Mouse (Mus musculus): ENCODE data around the gene Chst15.

The Chst15 gene

DNA sequence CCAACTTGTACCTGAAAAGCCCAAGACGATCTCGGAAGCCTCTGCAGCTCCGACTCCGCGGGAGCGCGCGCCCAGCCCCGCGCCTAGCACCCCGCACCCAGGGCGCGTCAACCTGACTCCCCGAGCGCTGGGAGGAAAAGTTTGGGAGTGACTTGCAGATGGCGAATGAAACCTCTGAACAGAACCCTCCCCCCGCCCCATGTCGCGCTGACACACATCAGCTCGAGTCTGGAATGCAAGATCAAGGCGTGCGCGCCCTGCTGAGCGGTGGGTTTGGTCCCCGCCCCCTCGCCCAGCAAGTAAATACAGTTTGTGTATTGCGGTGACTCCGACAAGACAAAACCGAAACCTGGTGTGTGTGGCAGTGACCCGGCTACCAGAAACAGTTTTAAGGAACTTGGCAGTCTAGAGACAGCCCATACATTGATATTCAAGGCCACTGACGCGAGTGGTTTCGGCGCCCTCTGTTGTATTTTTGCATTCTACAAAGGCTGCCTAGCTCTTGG is at the start of gene Chst15:
Chst15 (minus strand) TSS at position 193 of the 506 bp plus-strand sequence.
- DNase-seq (ENCODE audit: extremely low spot score), result no peak

DNA sequence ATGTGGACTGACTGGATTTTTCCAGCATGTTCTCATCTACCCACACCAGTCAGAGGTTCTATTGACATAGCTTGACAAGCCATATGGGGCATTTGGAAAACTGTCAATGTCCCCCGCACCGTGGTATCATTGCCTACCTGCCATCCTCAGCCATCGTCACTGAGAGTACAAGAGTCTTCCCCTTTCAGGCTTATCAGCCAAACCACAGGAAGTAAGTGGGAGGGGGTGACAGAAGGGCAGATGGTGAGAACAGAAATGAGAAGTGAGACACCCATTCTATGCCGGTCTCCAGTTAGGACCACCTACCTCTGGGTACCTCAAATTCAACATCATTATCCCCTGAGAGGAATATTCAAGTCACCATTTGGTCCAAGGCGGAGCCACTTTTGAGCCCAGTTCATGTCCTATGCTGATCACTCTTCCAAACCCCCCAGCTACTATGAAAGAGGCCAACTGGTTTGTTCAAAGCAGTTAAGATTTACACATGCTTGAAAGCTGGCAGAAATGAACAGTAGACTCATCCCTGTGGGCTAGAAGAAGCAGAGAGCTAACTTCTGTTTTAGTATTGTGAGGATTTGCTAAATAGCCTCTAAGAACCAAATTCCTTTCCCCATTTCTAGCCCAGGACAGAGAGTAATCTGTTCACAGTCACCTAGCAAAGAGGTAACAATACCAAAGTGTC is 48.8 kb upstream of the Chst15 start:
- no peak for DNase-seq (ENCODE audit: extremely low spot score)

DNA sequence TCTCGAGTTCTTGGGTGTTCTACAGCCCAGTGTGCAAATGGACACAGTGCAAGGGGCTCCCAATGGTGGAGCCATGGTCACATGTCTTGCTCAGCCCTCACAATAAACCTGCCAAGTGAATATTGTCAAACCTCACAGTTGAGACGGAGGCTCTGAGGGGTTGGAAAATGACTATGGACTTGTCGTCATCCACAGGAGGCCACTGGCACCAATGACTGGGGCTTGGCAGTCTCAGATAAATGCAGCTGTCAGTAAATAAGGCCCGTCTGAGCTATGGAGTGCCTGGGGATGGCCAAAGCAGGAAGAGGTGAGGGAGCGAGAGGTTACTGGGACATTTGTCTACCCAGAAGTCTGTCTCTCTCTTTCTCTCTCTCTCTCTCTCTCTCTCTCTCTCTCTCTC is 48.1 kb upstream of the Chst15 start:
- DNase-seq (ENCODE audit: extremely low spot score), result no peak

DNA sequence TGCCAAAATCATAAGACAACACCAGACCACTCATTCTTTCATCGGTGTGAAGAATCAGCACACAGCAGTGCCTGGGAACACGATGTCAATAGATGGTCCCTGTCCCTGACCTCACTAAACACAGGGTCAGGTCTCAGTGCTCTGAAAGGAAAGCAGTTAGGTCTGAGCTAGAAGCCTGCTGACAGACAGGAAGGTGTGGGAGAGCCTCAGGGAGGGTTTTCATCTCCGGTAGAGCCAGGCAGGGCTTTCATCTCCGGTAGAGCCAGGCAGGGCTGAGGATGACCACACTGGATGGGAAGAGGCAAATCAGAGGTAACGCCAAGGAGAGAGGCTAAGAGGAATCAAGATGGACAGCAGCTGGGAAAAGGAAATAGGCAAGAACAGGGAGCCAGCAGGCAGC is 47.5 kb upstream of the Chst15 start:
- DNase-seq (ENCODE audit: extremely low spot score), result no peak

DNA sequence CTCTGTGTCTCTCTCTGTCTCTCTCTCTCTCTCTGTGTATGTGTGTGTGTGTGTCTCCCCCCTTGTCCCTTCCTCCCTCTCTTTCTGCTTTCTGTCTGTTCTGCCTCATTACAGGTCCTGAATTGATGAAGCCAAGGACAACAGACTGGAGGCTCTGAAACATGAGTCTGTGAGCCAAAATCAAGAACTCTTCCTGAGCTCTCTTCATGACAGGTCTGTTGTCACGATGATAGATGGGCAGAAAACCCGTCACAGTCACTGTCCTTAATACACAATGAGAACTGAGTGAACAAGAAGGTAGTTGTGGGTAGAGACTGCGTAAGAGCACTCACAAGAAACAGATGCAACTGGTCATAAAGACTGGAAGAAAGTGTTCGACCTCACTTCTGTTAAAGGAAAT is 43.3 kb upstream of the Chst15 start:
- DNase-seq (ENCODE audit: extremely low spot score), result no peak

DNA sequence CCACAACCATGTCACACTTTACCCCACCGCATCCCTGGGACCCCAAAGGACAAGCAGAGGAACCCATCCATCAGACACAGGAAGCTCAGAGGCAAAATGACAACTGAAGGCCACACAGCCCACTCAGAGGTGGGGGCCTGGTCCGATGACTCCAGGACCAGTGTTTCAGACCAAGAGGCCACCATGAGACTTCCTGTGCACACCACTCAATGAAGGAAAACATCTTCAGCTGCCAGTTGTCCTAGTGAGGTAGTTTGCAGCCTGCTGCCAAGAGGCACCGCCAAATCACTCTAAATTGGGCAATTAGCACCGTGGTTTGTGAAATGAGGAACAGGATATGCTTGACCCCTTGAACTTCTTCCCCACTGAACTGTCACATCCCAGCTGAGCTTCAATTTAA is 41.7 kb upstream of the Chst15 start:
- DNase-seq (ENCODE audit: extremely low spot score), result no peak

DNA sequence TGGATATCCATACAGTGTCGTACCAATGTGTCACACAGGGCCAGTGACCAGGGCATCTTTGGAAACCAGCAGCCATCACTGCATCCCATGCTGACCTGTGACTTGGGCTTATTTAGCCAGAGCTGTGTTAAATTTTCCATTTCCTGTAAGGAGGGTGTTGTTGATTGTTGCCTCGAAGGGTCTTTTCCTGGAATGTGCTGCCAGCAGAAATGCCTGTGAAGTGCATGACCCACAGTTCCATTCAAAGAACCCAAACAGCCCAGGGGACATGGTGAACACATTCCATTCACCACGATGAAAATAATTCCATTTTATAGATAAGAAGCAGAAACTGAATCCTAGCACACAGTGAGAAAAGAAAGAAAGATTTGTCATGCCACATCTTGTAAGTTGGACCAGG is 41.2 kb upstream of the Chst15 start:
- no peak for DNase-seq (ENCODE audit: extremely low spot score)

DNA sequence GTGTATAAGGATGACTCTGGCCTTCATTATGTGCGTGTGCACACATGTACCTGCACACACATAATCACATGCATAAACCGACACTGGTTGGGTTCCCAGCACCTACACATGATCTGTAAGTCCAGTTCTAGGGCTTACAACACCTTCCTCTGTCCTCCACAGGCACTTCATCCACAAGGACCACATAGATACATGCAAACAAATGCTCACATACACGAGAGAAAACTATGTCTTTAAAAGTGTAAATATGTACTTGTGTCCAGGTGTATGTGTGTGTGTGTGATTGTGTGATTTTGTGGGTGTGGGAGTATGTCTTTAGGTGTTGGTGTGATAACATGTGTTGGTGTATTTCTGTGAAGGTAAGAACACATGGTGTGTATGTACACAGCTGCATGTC is 40.8 kb upstream of the Chst15 start:
- no peak for DNase-seq (ENCODE audit: extremely low spot score)

DNA sequence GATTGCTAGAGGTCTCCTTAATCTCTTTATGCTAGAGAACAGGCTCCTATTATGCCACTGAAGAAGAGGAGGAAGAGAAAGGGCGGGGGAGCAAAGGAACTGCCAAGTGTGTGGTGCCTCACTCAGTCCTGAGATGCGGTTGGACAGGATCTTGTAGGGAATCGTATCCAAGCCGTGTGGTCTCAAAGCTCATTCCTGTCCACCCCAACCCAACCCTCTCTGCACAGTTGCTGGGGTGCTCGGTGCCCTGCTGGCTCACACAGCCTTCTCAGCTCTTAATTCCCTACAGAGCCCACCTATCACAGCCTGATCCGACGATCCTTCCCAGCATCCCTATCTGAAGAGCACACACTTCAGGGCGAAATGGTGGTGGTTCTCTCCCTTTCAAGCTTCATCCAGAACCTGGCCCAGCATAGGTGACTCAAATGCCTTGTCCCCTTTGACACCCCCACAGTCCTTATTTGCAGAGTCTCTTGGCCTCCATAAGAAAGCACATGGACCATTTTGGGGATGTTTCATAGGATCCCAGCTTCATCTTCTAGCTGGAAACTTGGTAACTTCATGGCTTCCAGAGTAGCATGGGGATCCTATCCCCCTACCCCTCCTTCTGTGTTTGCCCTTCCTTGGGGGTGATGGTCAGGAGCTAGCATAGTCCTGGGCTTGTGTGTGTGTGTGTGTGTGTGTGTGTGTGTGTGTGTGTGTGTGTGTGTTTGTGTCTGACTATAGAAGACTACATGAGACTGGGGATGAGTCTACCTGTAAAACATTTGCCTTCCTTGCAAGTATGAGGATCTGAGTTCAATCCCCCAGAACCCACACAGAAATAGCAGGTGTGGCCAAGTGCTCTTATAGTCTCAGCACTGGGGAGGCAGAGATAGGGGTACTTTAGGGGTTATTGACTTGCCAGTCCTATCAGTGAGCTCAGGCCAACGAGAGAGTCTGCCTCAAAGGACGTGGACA is 40.1 kb upstream of the Chst15 start:
- no peak for DNase-seq (ENCODE audit: extremely low spot score)

DNA sequence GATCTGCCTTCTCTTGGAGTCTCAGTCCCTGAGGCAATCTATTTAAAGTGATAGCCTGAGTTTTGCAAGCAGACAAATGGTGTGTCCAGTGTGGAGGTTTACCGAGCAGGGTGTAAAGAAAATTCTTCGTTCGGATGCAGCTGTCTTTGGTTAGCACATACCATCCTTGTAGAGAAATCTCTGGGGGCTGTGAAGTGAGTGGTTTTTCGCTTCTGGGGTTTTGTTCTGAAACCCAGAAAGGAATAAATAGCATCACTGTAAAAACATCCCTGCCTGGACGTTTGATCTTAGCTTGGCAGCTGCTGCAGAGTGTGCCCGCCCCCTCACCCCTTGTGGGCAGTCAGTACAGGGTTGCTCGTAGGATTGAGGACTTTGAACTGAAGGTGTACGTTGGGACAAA is 39.2 kb upstream of the Chst15 start:
- no peak for DNase-seq (ENCODE audit: extremely low spot score)

DNA sequence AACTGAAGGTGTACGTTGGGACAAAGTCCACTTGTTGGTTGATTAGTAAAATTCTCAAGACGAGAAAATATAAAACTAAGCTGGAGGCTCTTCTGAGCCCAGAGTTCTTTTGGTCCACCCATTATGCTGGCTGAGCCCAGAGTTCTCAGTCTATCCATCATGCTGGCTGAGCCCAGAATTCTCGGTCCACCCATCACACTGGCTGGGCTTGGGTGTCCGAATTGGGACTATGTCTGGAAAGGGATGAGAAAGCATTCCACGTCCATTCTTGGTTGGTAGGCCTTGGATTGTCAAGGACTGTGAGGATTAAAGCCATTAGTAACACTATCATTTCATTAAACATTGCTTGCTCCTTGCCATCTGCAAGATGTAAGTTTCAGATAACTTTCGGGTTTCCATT is 38.7 kb upstream of the Chst15 start:
- DNase-seq (ENCODE audit: extremely low spot score), result no peak

DNA sequence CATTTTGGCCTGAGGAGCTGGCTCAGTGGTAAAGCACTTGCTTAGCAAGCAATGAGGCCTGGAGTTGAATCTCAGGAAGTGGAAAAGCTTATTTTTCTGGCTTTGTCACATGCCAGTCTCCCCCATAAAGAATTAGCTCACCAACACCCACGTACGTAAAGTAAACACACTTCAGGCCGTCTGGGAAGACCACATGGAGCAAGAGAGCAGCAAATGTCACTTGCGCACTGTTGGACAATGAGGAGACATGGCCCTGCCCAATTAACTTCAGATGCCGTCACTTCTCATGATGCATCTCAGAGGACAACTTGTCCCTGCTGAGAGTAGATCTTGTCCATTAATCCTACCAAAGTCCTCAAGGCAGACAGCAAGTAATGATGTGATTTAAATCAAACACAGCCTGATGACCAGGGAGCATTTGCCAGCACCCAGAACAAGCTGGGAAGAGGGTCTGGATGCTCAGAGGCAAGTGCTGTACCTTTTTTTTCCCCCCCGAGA is 32.1 kb upstream of the Chst15 start:
- DNase-seq (ENCODE audit: extremely low spot score), result no peak

DNA sequence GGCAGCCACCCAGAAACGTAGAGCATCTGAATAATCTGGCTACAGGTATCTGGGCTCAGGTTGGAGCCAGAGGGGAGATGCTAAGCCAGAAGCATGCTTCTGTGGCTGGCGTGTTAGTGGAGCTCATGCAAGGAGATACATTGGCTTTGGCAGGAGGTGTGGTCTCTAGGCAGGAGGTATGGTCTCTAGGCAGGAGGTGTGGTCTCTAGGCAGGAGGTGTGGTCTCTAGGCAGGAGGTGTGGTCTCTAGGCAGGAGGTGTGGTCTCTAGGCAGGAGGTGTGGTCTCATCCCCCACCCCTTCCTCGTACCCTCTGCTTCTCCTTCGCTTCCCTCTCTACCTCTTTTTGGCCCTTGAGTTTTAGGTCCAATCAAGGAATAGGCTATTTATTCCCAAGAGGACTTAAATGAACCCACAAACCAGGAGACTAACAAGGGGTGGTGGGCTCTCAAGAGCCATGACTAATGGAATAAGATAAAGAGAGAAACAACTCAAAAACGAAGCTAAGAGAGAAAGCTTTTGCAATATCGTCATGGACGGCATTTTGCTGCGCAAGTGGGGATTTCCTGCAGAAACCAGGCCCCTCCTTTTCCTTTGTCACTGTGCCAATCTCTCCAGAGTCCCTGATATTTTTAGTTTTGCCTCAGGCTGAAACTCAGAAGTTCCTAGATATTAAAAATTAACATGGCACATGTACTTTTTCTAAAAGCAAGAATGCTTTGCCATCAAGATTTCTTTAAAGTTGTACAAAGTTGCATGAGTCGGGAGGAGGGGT is 30.4 kb upstream of the Chst15 start:
- no peak for DNase-seq (ENCODE audit: extremely low spot score)

DNA sequence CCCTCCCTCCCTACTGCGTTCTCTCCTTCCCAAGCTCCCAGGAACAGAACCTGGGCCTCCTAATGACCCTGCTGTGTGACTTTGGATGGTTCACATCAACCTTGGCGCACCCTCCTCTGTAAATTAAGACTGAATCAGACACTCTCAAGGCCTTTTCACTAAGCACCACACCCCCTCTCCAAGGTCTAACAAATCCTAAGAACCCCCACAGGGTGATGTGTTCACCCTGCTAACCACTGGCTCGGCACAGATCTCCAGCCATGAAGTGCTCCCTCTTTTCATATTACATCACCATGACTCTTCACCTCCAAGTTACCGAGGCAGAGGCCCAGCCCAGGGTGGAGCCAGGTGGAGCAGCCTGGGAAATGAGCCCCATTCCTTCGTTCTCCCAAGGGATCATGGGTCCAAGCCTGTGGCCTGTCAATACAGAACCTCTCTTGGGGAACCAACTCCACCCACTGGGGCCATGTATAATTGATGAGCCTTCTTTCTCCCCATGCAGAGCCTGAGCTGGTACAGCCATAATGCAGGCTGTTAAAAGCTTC is 28.6 kb upstream of the Chst15 start:
- DNase-seq (ENCODE audit: extremely low spot score), result no peak

DNA sequence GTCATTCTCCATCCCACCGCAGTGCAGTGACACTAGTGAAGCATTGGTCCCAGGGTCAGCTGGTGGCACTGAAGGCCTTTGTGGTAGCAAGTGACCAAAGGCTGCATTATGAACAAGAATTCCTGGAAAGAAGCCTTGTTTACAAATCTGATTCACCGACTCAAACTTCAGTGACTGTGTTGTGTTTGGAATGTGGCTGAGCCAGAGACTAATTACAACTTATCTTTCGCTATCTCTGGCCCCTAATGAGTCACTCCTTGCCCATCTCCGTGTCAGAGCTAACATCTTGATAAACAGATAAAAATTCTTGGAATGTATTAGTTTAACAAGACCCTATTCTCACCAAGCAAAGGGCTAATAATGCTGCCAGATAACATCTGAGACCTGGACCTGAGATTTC is 27.6 kb upstream of the Chst15 start:
- no peak for DNase-seq (ENCODE audit: extremely low spot score)

DNA sequence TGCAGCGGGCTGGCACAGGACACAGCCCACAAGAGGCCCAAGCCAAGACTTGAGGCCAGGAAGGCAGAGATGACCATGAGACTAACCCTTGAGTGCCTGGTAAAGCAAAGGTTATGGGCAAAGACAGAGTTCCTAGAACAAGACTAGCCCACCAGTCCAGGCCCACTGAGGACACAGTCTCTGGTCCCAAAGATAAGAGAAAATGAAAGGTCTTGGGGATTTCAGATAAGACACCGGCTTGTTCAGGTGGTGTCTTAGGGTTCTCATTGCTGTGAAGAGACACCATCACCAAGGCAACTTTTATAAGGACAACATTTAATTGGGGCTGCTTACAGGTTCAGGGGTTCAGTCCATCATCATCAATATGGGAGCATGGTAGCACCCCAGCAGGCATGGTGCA is 26.9 kb upstream of the Chst15 start:
- DNase-seq (ENCODE audit: extremely low spot score), result no peak

DNA sequence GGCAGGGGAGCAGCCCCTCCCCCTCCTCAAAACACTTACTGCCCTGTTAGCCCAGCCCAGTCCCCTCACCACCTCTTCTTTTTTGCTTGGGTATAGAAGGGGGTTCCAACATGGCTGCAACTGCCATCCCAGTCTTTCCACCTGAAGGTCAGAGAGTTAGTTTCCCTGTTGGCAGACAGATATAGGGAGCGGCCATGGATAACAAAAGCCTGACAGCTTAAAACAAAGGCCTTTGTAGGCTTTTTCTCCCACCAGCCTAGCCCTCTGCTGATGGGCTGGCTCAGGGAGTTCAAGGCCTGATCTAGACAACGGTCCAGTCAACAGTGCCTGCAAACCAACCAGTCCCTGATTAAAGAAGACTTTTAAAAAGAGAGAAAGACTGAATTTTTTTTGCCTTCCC is 26.1 kb upstream of the Chst15 start:
- DNase-seq (ENCODE audit: extremely low spot score), result no peak

DNA sequence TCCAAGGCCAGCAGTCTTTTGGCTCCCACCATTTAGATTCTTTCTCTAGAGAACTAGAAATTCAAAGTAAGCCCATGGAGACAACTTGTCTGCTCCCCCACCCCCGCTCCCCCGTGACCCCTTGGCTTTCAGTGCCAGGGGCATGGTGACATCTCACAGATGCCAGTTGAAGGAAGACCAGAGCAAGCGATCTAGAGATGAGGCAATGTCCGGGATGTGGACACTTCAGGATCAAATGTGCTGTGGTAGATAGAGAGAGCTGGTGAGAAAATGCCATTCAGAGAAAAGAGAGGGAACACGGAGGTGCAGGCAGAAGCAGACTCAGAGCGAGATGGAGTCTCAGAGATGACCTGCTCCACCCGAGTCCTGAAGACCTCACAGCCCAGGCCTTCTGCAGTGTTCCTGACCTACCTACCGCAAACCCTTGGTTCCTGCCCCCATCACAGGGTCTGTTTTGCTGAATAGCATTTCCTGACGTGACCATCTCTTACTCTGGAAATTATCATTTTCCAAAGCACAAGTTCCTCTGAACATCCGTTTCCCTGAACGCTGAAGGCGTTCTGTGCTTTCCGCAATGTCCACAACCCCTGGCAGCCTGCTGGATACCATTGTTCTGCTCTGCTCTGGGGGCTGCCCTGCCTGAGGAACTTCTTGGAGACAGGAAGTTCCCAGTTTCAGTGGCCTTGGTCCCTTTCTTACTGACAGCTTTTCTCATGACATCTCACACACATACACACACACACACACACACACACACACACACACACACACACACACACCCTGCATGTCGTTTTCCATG is 22.2 kb upstream of the Chst15 start:
- no peak for DNase-seq (ENCODE audit: extremely low spot score)

DNA sequence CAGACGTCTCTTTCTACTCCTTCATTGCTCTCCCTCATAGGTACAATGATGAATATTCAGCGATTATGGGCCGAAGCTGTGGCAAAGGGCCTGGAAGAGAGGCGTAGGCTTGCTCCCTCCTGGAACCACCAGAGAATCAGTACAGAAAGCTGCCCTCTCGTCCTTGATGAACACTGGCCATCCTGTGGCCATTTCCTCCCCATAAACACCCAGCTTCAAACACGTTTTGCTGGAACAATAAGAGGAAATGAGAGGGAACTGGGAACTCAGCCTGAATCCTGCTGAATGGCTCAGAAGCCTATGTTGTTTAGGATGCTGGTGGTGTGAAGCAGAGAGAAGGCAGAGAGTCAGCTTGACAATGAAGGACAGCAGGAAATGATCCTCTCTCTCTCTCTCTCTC is 21.3 kb upstream of the Chst15 start:
- DNase-seq (ENCODE audit: extremely low spot score), result no peak

DNA sequence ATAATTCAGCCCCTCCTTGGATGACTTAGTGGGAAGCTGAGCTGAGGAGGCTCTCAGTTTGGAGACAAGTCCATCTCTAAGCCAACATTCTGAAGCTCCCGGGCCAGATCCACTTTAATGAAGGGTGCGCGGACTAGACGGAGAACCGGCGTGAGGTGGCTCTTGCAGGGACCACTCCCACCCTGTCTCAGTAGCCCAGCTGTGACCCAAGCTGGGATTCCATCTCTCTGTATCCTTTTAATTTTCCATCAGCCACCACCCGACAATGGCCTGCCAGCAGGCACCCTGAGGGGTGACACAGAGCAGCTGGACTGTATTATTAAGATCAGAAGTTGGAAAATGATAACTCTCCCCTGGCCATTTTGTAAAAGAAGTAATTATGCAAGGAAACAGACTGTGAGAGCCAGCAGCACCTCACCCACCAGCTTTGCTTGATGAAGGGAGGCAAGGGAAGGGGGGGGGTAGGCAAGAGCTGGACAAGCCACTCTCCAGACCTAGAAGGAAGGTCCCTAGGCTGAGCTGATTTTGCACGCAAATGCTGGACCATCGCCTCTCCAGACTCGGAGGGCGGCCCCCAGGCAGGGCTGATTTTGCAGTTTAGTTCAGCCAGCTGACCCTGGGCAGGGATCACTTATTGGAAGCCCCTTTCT is 20.4 kb upstream of the Chst15 start:
- DNase-seq (ENCODE audit: extremely low spot score), result no peak

All from embryo, embryonic 9.5 days (tissue).